ENCODE assay signal across 10 mouse cellular contexts in genomic region chr1:106542731-106543130, GRCm38 (mm10).
DNase-seq lines count a peak whose midpoint lies in the region; ATAC-seq and TF ChIP-seq lines count a peak whose summit lies in the region.
"Had no signal": no experiment of that assay in that cellular context is flagged by ENCODE, and none has a peak within 500 bp of the region (broad histone marks: within the 10 kb centered on the region; RNA-seq: fewer than 3 reads in every experiment).

No protein-coding gene starts in this region.

- H3K4me1 ChIP-seq in liver, adult 2 months (ENCODE audit: control insufficient read depth, insufficient read depth, low read length): no peaks in the 10 kb centered on the region
- no peaks in the 10 kb centered on the region for H3K4me1 ChIP-seq in liver, embryonic 12.5 days
- no peaks in the 10 kb centered on the region for H3K4me1 ChIP-seq in cortical plate, adult 2 months (ENCODE audit: control insufficient read depth, insufficient read depth, low read length)
- no peaks in the 10 kb centered on the region for H3K4me1 ChIP-seq in midbrain, embryonic 14.5 days (ENCODE audit: control insufficient read depth, insufficient read depth, low read length)

- no peak overlapping the region for H3K4me2 ChIP-seq in liver, embryonic 12.5 days
- no peak overlapping the region for H3K4me2 ChIP-seq in midbrain, embryonic 14.5 days (ENCODE audit: low read length)
- H3K4me2 ChIP-seq: limb, embryonic 15.5 days had no signal

- TF ChIP-seq CTCF in liver, adult 2 months (IDR thresholded peaks at IDR 0.05; ENCODE audit: low read depth, low read length): peak; percentile 68
- TF ChIP-seq CTCF in cortical plate, adult 2 months (IDR thresholded peaks at IDR 0.05; ENCODE audit: extremely low read depth, insufficient read depth, low read length): peak; percentile 68

- WGBS in liver, adult 2 months: 32% methylated on average over 5 of the region's 5 CpGs
- 41% methylated on average over 5 of the region's 5 CpGs for WGBS in liver, embryonic 12.5 days (ENCODE audit: insufficient replicate concordance)
- 45% methylated on average over 5 of the region's 5 CpGs for WGBS in midbrain, embryonic 14.5 days

- no peaks in the 10 kb centered on the region for H3K79me2 ChIP-seq in liver, adult 2 months (ENCODE audit: control insufficient read depth, insufficient read depth, low read length)

- H3K27ac ChIP-seq in liver, adult 2 months (replicated peaks; ENCODE audit: insufficient read depth, low read depth, low read length): no peak overlapping the region
- H3K27ac ChIP-seq in liver, embryonic 12.5 days: no peak overlapping the region
- H3K27ac ChIP-seq in cortical plate, adult 2 months (ENCODE audit: insufficient read depth, low read length): no peak overlapping the region
- H3K27ac ChIP-seq in midbrain, embryonic 14.5 days (replicated peaks; ENCODE audit: low read depth, low read length): no peak overlapping the region
- H3K27ac ChIP-seq: limb, embryonic 15.5 days had no signal

- H3K27me3 ChIP-seq in liver, adult 2 months (ENCODE audit: control insufficient read depth, insufficient read depth, low read length): no peaks in the 10 kb centered on the region
- no peaks in the 10 kb centered on the region for H3K27me3 ChIP-seq in liver, embryonic 12.5 days (replicated peaks)
- H3K27me3 ChIP-seq in midbrain, embryonic 14.5 days (ENCODE audit: control insufficient read depth, insufficient read depth, low read length): no peaks in the 10 kb centered on the region
- H3K27me3 ChIP-seq: limb, embryonic 15.5 days had no signal

- H3K9me3 ChIP-seq in liver, embryonic 12.5 days (replicated peaks): no peaks in the 10 kb centered on the region
- no peaks in the 10 kb centered on the region for H3K9me3 ChIP-seq in midbrain, embryonic 14.5 days (ENCODE audit: control insufficient read depth, low read length)
- H3K9me3 ChIP-seq: limb, embryonic 15.5 days had no signal

- no peak overlapping the region for H3K4me3 ChIP-seq in liver, adult 2 months (ENCODE audit: insufficient read depth, low read depth, low read length)
- H3K4me3 ChIP-seq in liver, embryonic 12.5 days: no peak overlapping the region
- H3K4me3 ChIP-seq in cortical plate, adult 2 months (ENCODE audit: insufficient read depth, low read length): no peak overlapping the region
- no peak overlapping the region for H3K4me3 ChIP-seq in midbrain, embryonic 14.5 days (replicated peaks; ENCODE audit: low read depth, low read length)
- H3K4me3 ChIP-seq: erythroblast, embryonic 14.5 days; limb, embryonic 15.5 days had no signal

- no peaks in the 10 kb centered on the region for H3K36me3 ChIP-seq in liver, adult 2 months (ENCODE audit: control insufficient read depth, insufficient read depth, low read length)
- no peaks in the 10 kb centered on the region for H3K36me3 ChIP-seq in liver, embryonic 12.5 days
- no peaks in the 10 kb centered on the region for H3K36me3 ChIP-seq in midbrain, embryonic 14.5 days (ENCODE audit: control insufficient read depth, insufficient read depth, low read length)
- H3K36me3 ChIP-seq: limb, embryonic 15.5 days had no signal

- ATAC-seq in liver, embryonic 12.5 days: no peak
- no peak for ATAC-seq in midbrain, embryonic 14.5 days (ENCODE audit: low FRiP score, low TSS enrichment)

- no peak for TF ChIP-seq POLR2A in liver, adult 2 months (IDR thresholded peaks at IDR 0.05; ENCODE audit: extremely low read depth, insufficient read depth, low read length)
- TF ChIP-seq POLR2A in cortical plate, adult 2 months (IDR thresholded peaks at IDR 0.05; ENCODE audit: extremely low read depth, insufficient read depth, low read length): no peak

- DNase-seq in adrenal gland, postnatal 10 days: peak; percentile 67
- DNase-seq in adrenal gland, postnatal 4 days (ENCODE audit: low spot score in 2 of 2): no peak
- peak; percentile 4 for DNase-seq in liver, adult 2 months (ENCODE audit: extremely low read depth, low read depth, low spot score)
- DNase-seq in layer of hippocampus, postnatal 10 days (ENCODE audit: low spot score in 2 of 2): peak; percentile 56 to 69
- peak; percentile 72 for DNase-seq in midbrain, embryonic 14.5 days
- no peak for DNase-seq in c-Kit-positive CD71-positive TER-119-positive erythroid progenitor cells, embryonic 14.5 days (ENCODE audit: low spot score)

- no peak overlapping the region for H3K9ac ChIP-seq in liver, adult 2 months (ENCODE audit: low read depth, low read length)
- no peak overlapping the region for H3K9ac ChIP-seq in liver, embryonic 12.5 days
- H3K9ac ChIP-seq in midbrain, embryonic 14.5 days (replicated peaks; ENCODE audit: low read length): no peak overlapping the region
- H3K9ac ChIP-seq: limb, embryonic 15.5 days had no signal

Comparison
In these comparisons a context has a peak if more than half of its experiments do, and no peak if none do; other contexts are left out.
1. DNase-seq: peak in adrenal gland, postnatal 10 days (single experiment), liver, adult 2 months (single experiment), layer of hippocampus, postnatal 10 days (2 of 2) and midbrain, embryonic 14.5 days (single experiment); none in adrenal gland, postnatal 4 days (0 of 2) and c-Kit-positive CD71-positive TER-119-positive erythroid progenitor cells, embryonic 14.5 days (single experiment).